8 mouse cellular contexts compared by ENCODE assay signal in the genomic region with DNA sequence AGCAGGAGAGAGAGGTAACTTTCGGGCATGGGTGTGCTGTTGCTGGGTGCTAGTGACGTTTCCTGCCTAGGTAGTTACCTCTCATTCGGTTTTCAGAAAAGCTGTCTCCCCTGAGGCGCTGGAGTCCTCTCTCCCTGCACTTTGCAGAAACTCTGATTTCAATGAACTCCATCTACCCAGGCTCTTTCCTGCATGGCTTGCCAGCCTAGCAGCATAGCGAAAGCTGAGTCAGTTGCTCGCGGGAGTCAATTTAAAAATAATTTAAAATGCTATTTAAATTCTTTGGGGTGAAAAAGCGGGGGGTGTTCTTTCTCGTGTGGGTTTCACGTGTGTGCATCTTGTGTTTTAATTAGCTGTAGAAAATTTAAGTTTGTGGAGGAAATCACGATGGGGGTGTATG. TPM values are rescaled to one million over a fixed set of nuclear protein-coding genes. Genes with fewer than 3 reads are reported as not detected.
A peak's percentile ranks its signal among the peaks of the same experiment; 100 is the strongest.
DNase-seq lines count a peak whose midpoint lies in the region; ATAC-seq and TF ChIP-seq lines count a peak whose summit lies in the region.

No protein-coding gene starts in this region.

- H3K27ac ChIP-seq in left cerebral cortex, adult 2 months: peak overlapping the region; percentile 83
- H3K27ac ChIP-seq in embryonic facial prominence, embryonic 11.5 days (replicated peaks; ENCODE audit: low read depth, low read length): no peak overlapping the region
- H3K27ac ChIP-seq in hindbrain, embryonic 11.5 days (ENCODE audit: low read depth, low read length): no peak overlapping the region
- no peak overlapping the region for H3K27ac ChIP-seq in midbrain, embryonic 12.5 days (replicated peaks)

- no peaks in the 10 kb centered on the region for H3K36me3 ChIP-seq in embryonic facial prominence, embryonic 11.5 days (replicated peaks; ENCODE audit: control insufficient read depth, insufficient read depth, low read depth, low read length)
- H3K36me3 ChIP-seq in hindbrain, embryonic 11.5 days (ENCODE audit: control insufficient read depth, insufficient read depth, low read length): no peaks in the 10 kb centered on the region
- no peaks in the 10 kb centered on the region for H3K36me3 ChIP-seq in midbrain, embryonic 12.5 days

- 3% methylated on average over 11 of the region's 11 CpGs for WGBS in embryonic facial prominence, embryonic 11.5 days
- WGBS in hindbrain, embryonic 11.5 days: 4% methylated on average over 11 of the region's 11 CpGs
- 3% methylated on average over 11 of the region's 11 CpGs for WGBS in midbrain, embryonic 12.5 days

- H3K9me3 ChIP-seq in embryonic facial prominence, embryonic 11.5 days (replicated peaks; ENCODE audit: control insufficient read depth, low read length): no peaks in the 10 kb centered on the region
- no peaks in the 10 kb centered on the region for H3K9me3 ChIP-seq in hindbrain, embryonic 11.5 days (ENCODE audit: control insufficient read depth, low read length)
- no peaks in the 10 kb centered on the region for H3K9me3 ChIP-seq in midbrain, embryonic 12.5 days

- H3K4me3 ChIP-seq in left cerebral cortex, adult 2 months: peak overlapping the region; percentile 64
- H3K4me3 ChIP-seq in embryonic facial prominence, embryonic 11.5 days (ENCODE audit: low read depth, low read length): peak overlapping the region; percentile 46
- peak overlapping the region; percentile 38; the same call in 1 of the 2 replicates for H3K4me3 ChIP-seq in hindbrain, embryonic 11.5 days (ENCODE audit: low read depth, low read length)
- peak overlapping the region; percentile 38 for H3K4me3 ChIP-seq in midbrain, embryonic 12.5 days

- H3K27me3 ChIP-seq in embryonic facial prominence, embryonic 11.5 days (ENCODE audit: control insufficient read depth, insufficient read depth, low read length): peaks cover 60% of the 10 kb centered on the region
- peaks cover 69% of the 10 kb centered on the region for H3K27me3 ChIP-seq in hindbrain, embryonic 11.5 days (ENCODE audit: control insufficient read depth, insufficient read depth, low read length)
- H3K27me3 ChIP-seq in midbrain, embryonic 12.5 days: peaks cover 99% of the 10 kb centered on the region

- no peak for ATAC-seq in embryonic facial prominence, embryonic 11.5 days (replicated peaks; ENCODE audit: insufficient number of reproducible peaks, low FRiP score, low TSS enrichment, low read depth)
- no peak for ATAC-seq in hindbrain, embryonic 11.5 days (ENCODE audit: low FRiP score)
- ATAC-seq in midbrain, embryonic 12.5 days (ENCODE audit: low FRiP score, low read depth): no peak
- no peak for ATAC-seq in granulocyte monocyte progenitor cell, adult 5-6 weeks (replicated peaks; ENCODE audit: poor library complexity, severe bottlenecking)

- peak overlapping the region; percentile 71 for H3K4me2 ChIP-seq in embryonic facial prominence, embryonic 11.5 days (ENCODE audit: low read depth, low read length)
- H3K4me2 ChIP-seq in hindbrain, embryonic 11.5 days (replicated peaks; ENCODE audit: low read depth, low read length): peak overlapping the region; percentile 81
- H3K4me2 ChIP-seq in midbrain, embryonic 12.5 days (replicated peaks): peak overlapping the region; percentile 63

- intact Hi-C loops in left cerebral cortex, adult 2 months (cut with DNase I): loop anchor here (1.0 to 10.0 kb wide), 5 partner anchors 17 to 223 kb away; no protein-coding TSS in a partner anchor
- intact Hi-C loops in left cerebral cortex, postnatal 10 days (cut with DNase I): loop anchor here (10.0 kb wide), 1 partner anchor 205 kb away; a partner anchor contains a TSS

- peaks cover 8% of the 10 kb centered on the region for H3K4me1 ChIP-seq in embryonic facial prominence, embryonic 11.5 days (ENCODE audit: control insufficient read depth, insufficient read depth, low read length)
- peaks cover 16% of the 10 kb centered on the region for H3K4me1 ChIP-seq in hindbrain, embryonic 11.5 days (replicated peaks; ENCODE audit: control insufficient read depth, insufficient read depth, low read length)
- peaks cover 31% of the 10 kb centered on the region for H3K4me1 ChIP-seq in midbrain, embryonic 12.5 days

- TF ChIP-seq CTCF in left cerebral cortex, adult 2 months (IDR thresholded peaks at IDR 0.05): no peak

- peak; percentile 23 to 36 for DNase-seq in left cerebral cortex, adult 2 months (ENCODE audit: extremely low spot score in 1 of 2, low spot score in 2 of 2)
- DNase-seq in left cerebral cortex, postnatal 10 days (ENCODE audit: extremely low spot score in 1 of 2, low spot score in 2 of 2): no peak
- no peak for DNase-seq in embryonic facial prominence, embryonic 11.5 days (ENCODE audit: low spot score)
- DNase-seq in hindbrain, embryonic 11.5 days (ENCODE audit: low spot score): peak; percentile 37
- DNase-seq in spleen, postnatal 4 days (ENCODE audit: low spot score in 2 of 2): no peak
- no peak for DNase-seq in ovary, postnatal 14 days (ENCODE audit: low spot score)

- no peak overlapping the region for H3K9ac ChIP-seq in embryonic facial prominence, embryonic 11.5 days (replicated peaks; ENCODE audit: low read length)
- H3K9ac ChIP-seq in hindbrain, embryonic 11.5 days (ENCODE audit: low read depth, low read length): no peak overlapping the region; the same call in 1 of the 2 replicates
- no peak overlapping the region for H3K9ac ChIP-seq in midbrain, embryonic 12.5 days (replicated peaks)

RNA-seq across cellular contexts. Expression of a gene that starts 21.1 kb away (rescaled TPM):
- 10 to 100 TPM; 11.6 to 16.0 TPM for total RNA-seq in left cerebral cortex, adult 2 months (2021)
- total RNA-seq in left cerebral cortex, postnatal 10 days (2021): 10 to 100 TPM; 13.7 to 17.0 TPM
- 3.2 and 3.9 TPM in 2 replicates for polyA plus RNA-seq in embryonic facial prominence, embryonic 11.5 days (2014; fragmentation: Nextera tagmentation; extraction: Ambion mirVana)
- polyA plus RNA-seq in hindbrain, embryonic 11.5 days (2014; fragmentation: Nextera tagmentation; extraction: Ambion mirVana): 2.1 and 2.8 TPM in 2 replicates
- 2.9 and 4.1 TPM in 2 replicates for polyA plus RNA-seq in midbrain, embryonic 12.5 days (2016; fragmentation: Nextera tagmentation; extraction: Ambion mirVana)
- total RNA-seq in granulocyte monocyte progenitor cell, adult 5-6 weeks (2014; fragmentation: Nextera tagmentation): 15.3 and 18.1 TPM in 2 replicates
- total RNA-seq in granulocyte monocyte progenitor cell, adult 5-6 weeks (2017): 27.5 and 28.8 TPM in 2 replicates

RNA-seq across cellular contexts. Expression of a gene that starts 57.3 kb away (rescaled TPM):
- 1 to 10 TPM; 1.5 TPM for total RNA-seq in left cerebral cortex, adult 2 months (2021)
- total RNA-seq in left cerebral cortex, postnatal 10 days (2021): 1 to 10 TPM in 1 of 2 experiments, under 1 TPM in 1; 0.94 to 1.1 TPM
- 0.18 and 0.28 TPM in 2 replicates for polyA plus RNA-seq in embryonic facial prominence, embryonic 11.5 days (2014; fragmentation: Nextera tagmentation; extraction: Ambion mirVana)
- polyA plus RNA-seq in hindbrain, embryonic 11.5 days (2014; fragmentation: Nextera tagmentation; extraction: Ambion mirVana): 0.24 and 0.68 TPM in 2 replicates
- polyA plus RNA-seq in midbrain, embryonic 12.5 days (2016; fragmentation: Nextera tagmentation; extraction: Ambion mirVana): 0.43 and 0.58 TPM in 2 replicates
- total RNA-seq in granulocyte monocyte progenitor cell, adult 5-6 weeks (2014; fragmentation: Nextera tagmentation): 0.62 and 0.94 TPM in 2 replicates
- total RNA-seq in granulocyte monocyte progenitor cell, adult 5-6 weeks (2017): 1.6 and 2.6 TPM in 2 replicates

Comparison
In these comparisons a context has a peak if more than half of its experiments do, and no peak if none do; other contexts are left out.
1. DNase-seq: peak in left cerebral cortex, adult 2 months (2 of 2) and hindbrain, embryonic 11.5 days (single experiment); none in left cerebral cortex, postnatal 10 days (0 of 2), embryonic facial prominence, embryonic 11.5 days (single experiment), spleen, postnatal 4 days (0 of 2) and ovary, postnatal 14 days (single experiment).
2. Peak in every context shown above with its lines, with median percentiles within 50 percentile points of each other: H3K4me3 ChIP-seq and H3K4me2 ChIP-seq.